Mouse (Mus musculus) hindbrain, embryonic 10.5 days (tissue): ENCODE measurements at regions not wholly inside any gene's neighbourhood (a gene's known extent, or its start where the extent isn't known, plus 50 kb on each side); places are given as distances from the start of the nearest gene placed in this dataset.
A peak's percentile ranks its signal among the peaks of the same experiment; 100 is the strongest.

Source experiments
- DNase-seq: peaks from one replicate; pipeline ENCODE4 v3.0.0-alpha.2; 2017; ENCODE audit warnings: low spot score
- H3K27ac ChIP-seq: fragments of 300-500 bp; sonication (generic); 2 replicates; pipeline ENCODE4 v1.5.1; 2016; ENCODE audit warnings: mild to moderate bottlenecking, moderate library complexity
- H3K27me3 ChIP-seq: fragments of 300-500 bp; sonication (generic); 2 replicates; pipeline ENCODE4 v1.6.1; 2016; ENCODE audit warnings: mild to moderate bottlenecking; ENCODE audit not compliant: poor library complexity, insufficient read depth, severe bottlenecking
- H3K36me3 ChIP-seq: fragments of 300-500 bp; sonication (generic); 2 replicates; pipeline ENCODE4 v1.6.1; 2016; ENCODE audit warnings: mild to moderate bottlenecking, moderate library complexity
- H3K4me1 ChIP-seq: fragments of 300-500 bp; sonication (generic); replicated peaks from 2 replicates; pipeline ENCODE4 v1.6.1; 2016; ENCODE audit warnings: mild to moderate bottlenecking
- H3K4me3 ChIP-seq: fragments of 300-500 bp; sonication (generic); 2 replicates; pipeline ENCODE4 v1.5.1; 2016; ENCODE audit warnings: mild to moderate bottlenecking, moderate library complexity
- H3K9me3 ChIP-seq: fragments of 300-500 bp; sonication (generic); 2 replicates; pipeline ENCODE4 v1.6.1; 2016; ENCODE audit warnings: mild to moderate bottlenecking, moderate library complexity
- WGBS: fragments of 180-500 bp; shearing (Covaris S2); methylation state at CpG from one replicate; pipeline ENCODE4 v1.1.7; 2016; 5-methylcytosine and 5-hydroxymethylcytosine counted together

GRCm38 (mm10) chr3:139780054-139780453, 574.6 kb downstream of the Stpg2 start:
- no peak for DNase-seq

GRCm38 (mm10) chr3:139783406-139783805, 577.9 kb downstream of the Stpg2 start:
- no peak overlapping the region for H3K4me3 ChIP-seq
- H3K27ac ChIP-seq, result no peak overlapping the region
- H3K9me3 ChIP-seq, result no peaks in the 10 kb centered on the region
- DNase-seq, result no peak
- 29% methylated on average over 3 of the region's 3 CpGs for WGBS
- no peaks in the 10 kb centered on the region for H3K36me3 ChIP-seq
- no peaks in the 10 kb centered on the region for H3K27me3 ChIP-seq
- peaks cover 26% of the 10 kb centered on the region for H3K4me1 ChIP-seq

More at GRCm38 (mm10) chr3:139780054-139780453, 574.6 kb downstream of the Stpg2 start:
- Histone ChIP-seq H3K4me3 (no peak overlapping the region), H3K36me3 (no peaks in the 10 kb centered on the region), H3K27ac (no peak overlapping the region), H3K9me3 (no peaks in the 10 kb centered on the region), H3K27me3 (no peaks in the 10 kb centered on the region), H3K4me1 (peaks cover 26% of the 10 kb centered on the region)
- WGBS, result 84% methylated on average over 6 of the region's 6 CpGs

GRCm38 (mm10) chr3:139786510-139786909, 581.0 kb downstream of the Stpg2 start:
- Histone ChIP-seq H3K4me1 (peaks cover 22% of the 10 kb centered on the region), H3K27ac (no peak overlapping the region), H3K9me3 (no peaks in the 10 kb centered on the region), H3K36me3 (no peaks in the 10 kb centered on the region), H3K4me3 (no peak overlapping the region), H3K27me3 (no peaks in the 10 kb centered on the region)
- WGBS, result 96% methylated on average over 1 of the region's 1 CpGs
- DNase-seq, result no peak

- Histone ChIP-seq H3K27me3 (no peaks in the 10 kb centered on the region), H3K4me1 (peaks cover 7% of the 10 kb centered on the region; the same call in 1 of the 2 replicates), H3K27ac (no peak overlapping the region), H3K9me3 (no peaks in the 10 kb centered on the region), H3K4me3 (no peak overlapping the region), H3K36me3 (no peaks in the 10 kb centered on the region)
- DNase-seq, result no peak
- 83% methylated on average over 2 of the region's 2 CpGs for WGBS
Observed at GRCm38 (mm10) chr3:139788854-139789253, 583.4 kb downstream of the Stpg2 start.

GRCm38 (mm10) chr3:139796685-139797084, 591.2 kb downstream of the Stpg2 start:
- H3K9me3 ChIP-seq, result no peaks in the 10 kb centered on the region
- no peaks in the 10 kb centered on the region for H3K36me3 ChIP-seq
- H3K4me3 ChIP-seq, result no peak overlapping the region
- no peak for DNase-seq
- 87% methylated on average over 1 of the region's 1 CpGs for WGBS
- H3K4me1 ChIP-seq, result no peaks in the 10 kb centered on the region
- no peak overlapping the region for H3K27ac ChIP-seq
- H3K27me3 ChIP-seq, result no peaks in the 10 kb centered on the region

- no peaks in the 10 kb centered on the region for H3K36me3 ChIP-seq
- no peak overlapping the region for H3K27ac ChIP-seq
- WGBS, result 82% methylated on average over 2 of the region's 2 CpGs
- no peaks in the 10 kb centered on the region for H3K27me3 ChIP-seq
- peaks cover 11% of the 10 kb centered on the region for H3K4me1 ChIP-seq
- no peaks in the 10 kb centered on the region for H3K9me3 ChIP-seq
- no peak for DNase-seq
- no peak overlapping the region for H3K4me3 ChIP-seq
Observed at GRCm38 (mm10) chr3:139799059-139799458, 593.6 kb downstream of the Stpg2 start.

GRCm38 (mm10) chr3:139802716-139803710, 597.5 kb downstream of the Stpg2 start:
- no peaks in the 10 kb centered on the region for H3K36me3 ChIP-seq
- H3K27ac ChIP-seq, result no peak overlapping the region
- peaks cover 11% of the 10 kb centered on the region for H3K4me1 ChIP-seq
- peak; percentile 12 for DNase-seq
- no peak overlapping the region for H3K4me3 ChIP-seq
- H3K27me3 ChIP-seq, result no peaks in the 10 kb centered on the region
- no peaks in the 10 kb centered on the region for H3K9me3 ChIP-seq
- WGBS, result 49% methylated on average over 7 of the region's 7 CpGs

- WGBS, result 84% methylated on average over 10 of the region's 10 CpGs
- no peaks in the 10 kb centered on the region for H3K36me3 ChIP-seq
- H3K27ac ChIP-seq, result no peak overlapping the region
Observed at GRCm38 (mm10) chr3:139828014-139828413, 622.5 kb downstream of the Stpg2 start.

GRCm38 (mm10) chr3:139828581-139828980, 623.1 kb downstream of the Stpg2 start:
- 87% methylated on average over 2 of the region's 2 CpGs for WGBS
- DNase-seq, result no peak

More at GRCm38 (mm10) chr3:139828014-139828413, 622.5 kb downstream of the Stpg2 start:
- Histone ChIP-seq H3K9me3 (no peaks in the 10 kb centered on the region), H3K4me1 (no peaks in the 10 kb centered on the region), H3K27me3 (no peaks in the 10 kb centered on the region), H3K4me3 (no peak overlapping the region)
- no peak for DNase-seq

GRCm38 (mm10) chr3:139832599-139832998, 627.1 kb downstream of the Stpg2 start:
- Histone ChIP-seq H3K4me1 (no peaks in the 10 kb centered on the region), H3K9me3 (no peaks in the 10 kb centered on the region), H3K4me3 (no peak overlapping the region), H3K36me3 (no peaks in the 10 kb centered on the region), H3K27me3 (no peaks in the 10 kb centered on the region), H3K27ac (no peak overlapping the region)
- 87% methylated on average over 5 of the region's 5 CpGs for WGBS
- DNase-seq, result no peak

More at GRCm38 (mm10) chr3:139828581-139828980, 623.1 kb downstream of the Stpg2 start:
- Histone ChIP-seq H3K27me3 (no peaks in the 10 kb centered on the region), H3K27ac (no peak overlapping the region), H3K4me3 (no peak overlapping the region), H3K36me3 (no peaks in the 10 kb centered on the region), H3K9me3 (no peaks in the 10 kb centered on the region), H3K4me1 (no peaks in the 10 kb centered on the region)

- DNase-seq, result no peak
- H3K36me3 ChIP-seq, result no peaks in the 10 kb centered on the region
- no peaks in the 10 kb centered on the region for H3K27me3 ChIP-seq
- 88% methylated on average over 3 of the region's 3 CpGs for WGBS
- H3K27ac ChIP-seq, result no peak overlapping the region
- no peak overlapping the region for H3K4me3 ChIP-seq
- no peaks in the 10 kb centered on the region for H3K4me1 ChIP-seq
- no peaks in the 10 kb centered on the region for H3K9me3 ChIP-seq
Observed at GRCm38 (mm10) chr3:139842015-139842414, 636.5 kb downstream of the Stpg2 start.

GRCm38 (mm10) chr3:139842988-139843605, 637.6 kb downstream of the Stpg2 start:
- DNase-seq, result no peak
- no peaks in the 10 kb centered on the region for H3K9me3 ChIP-seq
- no peak overlapping the region for H3K4me3 ChIP-seq
- H3K27ac ChIP-seq, result no peak overlapping the region
- H3K36me3 ChIP-seq, result no peaks in the 10 kb centered on the region
- H3K4me1 ChIP-seq, result no peaks in the 10 kb centered on the region
- no peaks in the 10 kb centered on the region for H3K27me3 ChIP-seq
- WGBS, result 92% methylated on average over 5 of the region's 5 CpGs

GRCm38 (mm10) chr3:139844443-139844842, 638.9 kb downstream of the Stpg2 start:
- Histone ChIP-seq H3K27me3 (no peaks in the 10 kb centered on the region), H3K4me1 (no peaks in the 10 kb centered on the region), H3K4me3 (no peak overlapping the region), H3K9me3 (no peaks in the 10 kb centered on the region), H3K36me3 (no peaks in the 10 kb centered on the region), H3K27ac (no peak overlapping the region)
- no peak for DNase-seq
- WGBS, result 78% methylated on average over 3 of the region's 3 CpGs
